Mouse (Mus musculus): ENCODE results near the gene Naif1. TPM values are rescaled to one million over a fixed set of nuclear protein-coding genes. Genes with fewer than 3 reads are reported as not detected.

Gene Naif1
- polyA plus RNA-seq, 1 experiment from 2014 or later, result 7.0 TPM

DNA sequence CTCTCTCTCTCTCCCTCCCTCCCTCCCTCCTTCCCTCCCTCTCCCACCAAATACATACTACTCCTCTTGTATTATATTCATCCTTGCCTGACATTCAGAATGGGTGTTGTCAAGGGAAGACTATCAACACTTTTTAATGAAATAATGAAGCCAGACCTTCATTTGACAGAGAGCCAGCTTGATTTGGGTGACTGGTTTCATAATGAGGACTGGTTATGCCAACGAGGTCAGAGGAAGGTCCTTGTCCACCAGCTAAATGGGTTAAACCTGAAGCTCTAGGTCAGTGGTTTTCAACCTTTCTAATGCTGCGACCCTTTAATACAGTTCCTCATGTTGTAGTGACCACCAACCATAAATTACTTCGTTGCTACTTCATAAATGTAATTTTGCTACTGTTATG is 11.5 kb upstream of the Naif1 start:
- ATAC-seq, result no peak
- H3K4me1 ChIP-seq (replicated peaks; ENCODE audit: control insufficient read depth, insufficient read depth, low read length), result peaks cover 12% of the 10 kb centered on the region

DNA sequence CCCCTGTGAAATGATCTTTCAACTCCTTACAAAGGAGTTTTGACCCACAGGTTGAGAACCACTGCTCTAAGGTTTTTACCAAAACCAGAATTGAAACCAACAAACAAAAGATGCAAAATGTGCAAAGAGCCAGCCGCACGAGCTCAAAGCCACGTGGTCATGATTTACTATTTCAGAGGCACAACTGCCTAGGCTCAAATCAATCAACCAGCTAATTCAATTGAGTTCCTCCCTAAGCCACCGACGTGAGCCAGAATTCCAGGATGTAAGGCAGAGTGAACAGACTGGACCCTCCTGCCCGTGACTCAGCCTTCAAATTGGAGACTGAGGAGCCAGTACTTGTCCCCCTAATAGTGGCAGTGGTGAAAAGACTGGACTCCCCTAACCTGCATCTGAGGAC is 11.1 kb upstream of the Naif1 start:
- Histone ChIP-seq H3K4me2 (ENCODE audit: low read length) (no peak overlapping the region), H3K27ac (ENCODE audit: low read length) (no peak overlapping the region), H3K4me1 (replicated peaks; ENCODE audit: control insufficient read depth, insufficient read depth, low read length) (peaks cover 12% of the 10 kb centered on the region), H3K36me3 (ENCODE audit: control insufficient read depth, insufficient read depth) (no peaks in the 10 kb centered on the region), H3K9me3 (ENCODE audit: control insufficient read depth, low read length) (no peaks in the 10 kb centered on the region), H3K27me3 (replicated peaks; ENCODE audit: control insufficient read depth, insufficient read depth, low read length) (no peaks in the 10 kb centered on the region), H3K4me3 (replicated peaks; ENCODE audit: low read length) (no peak overlapping the region), H3K9ac (replicated peaks; ENCODE audit: low read depth, low read length) (no peak overlapping the region)
- 8% methylated on average over 6 of the region's 6 CpGs for WGBS
- ATAC-seq, result no peak

More for the DNA sequence above, 11.5 kb upstream of the Naif1 start:
- H3K36me3 ChIP-seq (ENCODE audit: control insufficient read depth, insufficient read depth), result no peaks in the 10 kb centered on the region
- H3K4me2 ChIP-seq (ENCODE audit: low read length), result no peak overlapping the region
- H3K9me3 ChIP-seq (ENCODE audit: control insufficient read depth, low read length), result no peaks in the 10 kb centered on the region
- H3K27me3 ChIP-seq (replicated peaks; ENCODE audit: control insufficient read depth, insufficient read depth, low read length), result no peaks in the 10 kb centered on the region
- no peak overlapping the region; the same call in 1 of the 2 replicates for H3K27ac ChIP-seq (ENCODE audit: low read length)
- H3K4me3 ChIP-seq (replicated peaks; ENCODE audit: low read length), result no peak overlapping the region
- no peak overlapping the region for H3K9ac ChIP-seq (replicated peaks; ENCODE audit: low read depth, low read length)
- 74% methylated on average over 3 of the region's 3 CpGs for WGBS

DNA sequence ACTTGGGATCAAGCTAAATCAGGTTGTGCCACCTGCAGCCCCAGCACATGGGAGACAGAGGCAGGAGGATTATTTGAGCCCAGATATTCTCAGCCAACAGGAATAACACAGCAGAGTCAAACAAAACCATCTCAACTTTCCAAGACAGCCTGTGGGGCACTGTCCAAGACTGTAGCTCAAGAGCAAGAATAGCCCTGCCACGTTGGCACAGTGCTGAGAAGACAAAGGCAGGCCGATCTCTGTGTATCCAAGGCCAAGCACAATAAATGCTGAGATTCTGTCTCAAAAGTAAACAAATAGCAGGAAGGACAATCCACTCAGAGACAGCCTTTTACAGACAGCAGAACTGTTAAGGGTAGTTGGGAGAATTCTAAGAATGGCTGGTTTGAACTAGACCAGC is 10.1 kb upstream of the Naif1 start:
- no peak for ATAC-seq
- WGBS, result 9% methylated on average over 2 of the region's 2 CpGs
- H3K4me2 ChIP-seq (ENCODE audit: low read length), result no peak overlapping the region
- no peaks in the 10 kb centered on the region for H3K36me3 ChIP-seq (ENCODE audit: control insufficient read depth, insufficient read depth)
- H3K27ac ChIP-seq (ENCODE audit: low read length), result peak overlapping the region; percentile 43; the same call in 1 of the 2 replicates
- H3K4me1 ChIP-seq (replicated peaks; ENCODE audit: control insufficient read depth, insufficient read depth, low read length), result peaks cover 12% of the 10 kb centered on the region
- H3K9me3 ChIP-seq (ENCODE audit: control insufficient read depth, low read length), result no peaks in the 10 kb centered on the region
- H3K4me3 ChIP-seq (replicated peaks; ENCODE audit: low read length), result no peak overlapping the region
- no peaks in the 10 kb centered on the region for H3K27me3 ChIP-seq (replicated peaks; ENCODE audit: control insufficient read depth, insufficient read depth, low read length)
- no peak overlapping the region for H3K9ac ChIP-seq (replicated peaks; ENCODE audit: low read depth, low read length)

DNA sequence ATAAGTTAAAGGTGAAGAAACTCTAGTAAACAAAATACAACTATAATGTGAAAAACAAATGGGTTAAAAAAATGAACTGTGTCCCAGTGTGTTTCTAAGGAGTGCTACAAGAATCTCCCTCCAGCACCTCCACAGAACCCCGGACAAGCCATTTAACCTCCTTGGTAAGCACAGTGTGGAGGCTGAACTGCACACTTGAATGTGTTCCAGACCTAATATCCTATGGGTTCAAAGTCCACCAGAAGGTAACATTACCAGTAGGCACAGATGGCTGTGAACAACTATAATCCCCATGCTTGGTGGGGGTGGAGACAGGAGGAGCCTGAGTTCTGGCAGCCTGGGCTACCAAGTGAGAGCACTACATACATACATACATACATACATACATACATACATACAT is 9.6 kb upstream of the Naif1 start:
- no peak for ATAC-seq
- H3K4me2 ChIP-seq (ENCODE audit: low read length), result no peak overlapping the region
- no peak overlapping the region for H3K9ac ChIP-seq (replicated peaks; ENCODE audit: low read depth, low read length)
- no peak overlapping the region for H3K4me3 ChIP-seq (replicated peaks; ENCODE audit: low read length)
- no peak overlapping the region for H3K27ac ChIP-seq (ENCODE audit: low read length)
- H3K27me3 ChIP-seq (replicated peaks; ENCODE audit: control insufficient read depth, insufficient read depth, low read length), result no peaks in the 10 kb centered on the region
- no peaks in the 10 kb centered on the region for H3K36me3 ChIP-seq (ENCODE audit: control insufficient read depth, insufficient read depth)
- H3K9me3 ChIP-seq (ENCODE audit: control insufficient read depth, low read length), result no peaks in the 10 kb centered on the region
- H3K4me1 ChIP-seq (replicated peaks; ENCODE audit: control insufficient read depth, insufficient read depth, low read length), result peaks cover 12% of the 10 kb centered on the region
- WGBS, result 67% methylated on average over 1 of the region's 1 CpGs

DNA sequence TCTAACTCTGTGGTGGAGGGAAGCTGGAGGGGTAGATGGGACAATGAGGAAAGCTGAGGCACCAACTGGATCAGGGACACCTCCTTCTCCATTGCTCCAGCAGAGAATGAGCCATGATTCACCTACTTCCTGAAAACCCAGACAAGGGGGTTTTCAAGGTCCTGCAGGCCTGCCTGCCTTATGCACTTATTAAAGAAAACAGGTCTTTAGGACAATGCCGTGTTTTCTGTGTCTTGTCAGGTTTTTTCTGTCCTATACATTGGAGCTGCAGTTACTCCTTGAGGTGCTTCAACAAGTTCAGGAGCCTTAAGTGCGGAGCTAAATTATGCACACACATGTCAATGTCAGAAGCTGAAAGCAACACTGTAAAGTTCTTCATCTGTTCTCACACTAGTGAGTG is 8.7 kb upstream of the Naif1 start:
- WGBS, result 89% methylated on average over 2 of the region's 2 CpGs
- Histone ChIP-seq H3K27ac (ENCODE audit: low read length) (no peak overlapping the region), H3K36me3 (ENCODE audit: control insufficient read depth, insufficient read depth) (no peaks in the 10 kb centered on the region), H3K4me3 (replicated peaks; ENCODE audit: low read length) (no peak overlapping the region), H3K27me3 (replicated peaks; ENCODE audit: control insufficient read depth, insufficient read depth, low read length) (no peaks in the 10 kb centered on the region), H3K9me3 (ENCODE audit: control insufficient read depth, low read length) (no peaks in the 10 kb centered on the region), H3K4me2 (ENCODE audit: low read length) (no peak overlapping the region), H3K9ac (replicated peaks; ENCODE audit: low read depth, low read length) (no peak overlapping the region), H3K4me1 (replicated peaks; ENCODE audit: control insufficient read depth, insufficient read depth, low read length) (peaks cover 12% of the 10 kb centered on the region)
- no peak for ATAC-seq

DNA sequence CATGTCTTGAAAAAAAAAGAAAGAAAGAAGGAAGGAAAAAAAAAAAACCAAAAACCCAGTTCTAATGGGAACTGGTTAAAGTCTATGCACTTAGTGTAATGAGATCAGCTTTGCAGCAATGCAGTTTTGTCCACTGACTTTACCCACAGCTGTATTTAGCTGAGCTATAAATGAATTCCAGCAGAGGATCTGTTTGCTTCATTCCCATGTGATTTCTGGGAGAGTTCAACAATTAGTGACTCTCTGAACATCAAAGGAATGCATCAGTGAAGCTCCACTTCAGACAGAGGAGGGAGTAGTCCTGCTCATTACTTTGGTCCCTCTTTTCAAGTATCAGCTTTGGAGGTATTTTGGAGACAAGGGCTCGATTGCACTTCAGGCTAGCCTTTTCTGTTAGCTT is 4.7 kb upstream of the Naif1 start:
- 75% methylated on average over 1 of the region's 1 CpGs for WGBS
- ATAC-seq, result no peak
- Histone ChIP-seq H3K9ac (replicated peaks; ENCODE audit: low read depth, low read length) (no peak overlapping the region), H3K9me3 (ENCODE audit: control insufficient read depth, low read length) (no peaks in the 10 kb centered on the region), H3K4me2 (ENCODE audit: low read length) (no peak overlapping the region), H3K4me1 (replicated peaks; ENCODE audit: control insufficient read depth, insufficient read depth, low read length) (peaks cover 18% of the 10 kb centered on the region), H3K27me3 (replicated peaks; ENCODE audit: control insufficient read depth, insufficient read depth, low read length) (no peaks in the 10 kb centered on the region), H3K4me3 (replicated peaks; ENCODE audit: low read length) (no peak overlapping the region), H3K27ac (ENCODE audit: low read length) (no peak overlapping the region), H3K36me3 (ENCODE audit: control insufficient read depth, insufficient read depth) (no peaks in the 10 kb centered on the region)

DNA sequence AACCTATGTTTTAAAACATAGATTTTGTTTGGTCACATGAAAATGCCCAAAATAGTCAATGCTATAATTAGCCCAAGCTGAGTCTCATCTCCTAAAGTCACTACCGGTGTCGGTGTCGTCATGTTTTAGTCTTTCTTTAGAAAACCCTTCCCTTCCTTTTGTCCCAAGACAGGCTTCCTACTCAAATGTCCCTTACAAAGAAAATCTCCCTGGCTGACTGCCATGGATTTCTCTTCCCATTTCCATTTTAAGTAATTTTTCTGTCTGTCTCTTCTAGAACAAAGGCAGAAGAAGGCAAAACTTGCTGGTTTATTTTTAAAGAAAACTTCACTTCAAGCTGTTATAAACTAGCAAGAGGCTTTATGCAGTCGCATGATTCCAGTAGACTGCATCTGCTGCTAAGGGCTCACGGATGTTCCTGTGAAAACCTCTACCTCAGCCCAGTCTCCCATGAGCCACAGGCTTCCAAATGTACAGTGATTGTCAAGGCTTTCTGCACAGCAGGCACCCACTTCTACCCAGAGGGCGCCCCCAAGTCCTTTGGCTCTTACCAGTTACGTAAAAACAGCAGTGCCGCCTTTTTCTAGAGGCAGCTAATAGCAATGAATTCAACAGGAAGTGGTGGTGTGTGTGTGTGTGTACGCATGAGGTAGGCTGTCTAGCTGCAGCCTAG is 2.9 kb upstream of the Naif1 start:
- no peaks in the 10 kb centered on the region for H3K36me3 ChIP-seq (ENCODE audit: control insufficient read depth, insufficient read depth)
- H3K4me1 ChIP-seq (replicated peaks; ENCODE audit: control insufficient read depth, insufficient read depth, low read length), result peaks cover 24% of the 10 kb centered on the region
- peak overlapping the region; percentile 3 for H3K27ac ChIP-seq (ENCODE audit: low read length)
- peak overlapping the region; percentile 2; the same call in 1 of the 2 replicates for H3K4me2 ChIP-seq (ENCODE audit: low read length)
- WGBS, result 44% methylated on average over 9 of the region's 9 CpGs
- no peak for ATAC-seq
- no peak overlapping the region for H3K9ac ChIP-seq (replicated peaks; ENCODE audit: low read depth, low read length)
- H3K4me3 ChIP-seq (replicated peaks; ENCODE audit: low read length), result no peak overlapping the region
- H3K27me3 ChIP-seq (replicated peaks; ENCODE audit: control insufficient read depth, insufficient read depth, low read length), result no peaks in the 10 kb centered on the region
- H3K9me3 ChIP-seq (ENCODE audit: control insufficient read depth, low read length), result no peaks in the 10 kb centered on the region

DNA sequence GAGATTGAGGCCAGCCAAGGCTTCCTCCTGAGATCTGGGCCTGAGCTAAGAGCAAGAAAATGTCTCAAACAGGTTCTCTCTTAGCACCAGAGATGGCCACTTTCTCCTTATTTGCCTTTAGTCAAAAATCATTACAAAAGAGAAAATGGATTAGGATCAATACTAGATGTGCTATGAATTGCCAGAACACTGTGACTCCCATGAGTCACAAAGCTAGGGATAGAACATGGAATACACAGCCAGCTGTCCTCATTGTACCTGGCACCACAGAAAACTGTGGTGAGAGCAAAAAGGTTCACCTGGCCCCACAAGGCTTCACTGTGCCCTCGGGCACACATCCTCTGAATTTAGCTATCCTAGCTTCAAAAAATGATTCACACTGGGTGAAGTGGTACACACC is 1.8 kb upstream of the Naif1 start:
- H3K27ac ChIP-seq (ENCODE audit: low read length), result no peak overlapping the region
- peaks cover 34% of the 10 kb centered on the region for H3K4me1 ChIP-seq (replicated peaks; ENCODE audit: control insufficient read depth, insufficient read depth, low read length)
- WGBS, result 93% methylated on average over 1 of the region's 1 CpGs
- no peak overlapping the region for H3K4me2 ChIP-seq (ENCODE audit: low read length)
- no peak overlapping the region for H3K9ac ChIP-seq (replicated peaks; ENCODE audit: low read depth, low read length)
- no peaks in the 10 kb centered on the region for H3K36me3 ChIP-seq (ENCODE audit: control insufficient read depth, insufficient read depth)
- H3K4me3 ChIP-seq (replicated peaks; ENCODE audit: low read length), result no peak overlapping the region
- H3K9me3 ChIP-seq (ENCODE audit: control insufficient read depth, low read length), result no peaks in the 10 kb centered on the region
- no peaks in the 10 kb centered on the region for H3K27me3 ChIP-seq (replicated peaks; ENCODE audit: control insufficient read depth, insufficient read depth, low read length)
- ATAC-seq, result no peak

DNA sequence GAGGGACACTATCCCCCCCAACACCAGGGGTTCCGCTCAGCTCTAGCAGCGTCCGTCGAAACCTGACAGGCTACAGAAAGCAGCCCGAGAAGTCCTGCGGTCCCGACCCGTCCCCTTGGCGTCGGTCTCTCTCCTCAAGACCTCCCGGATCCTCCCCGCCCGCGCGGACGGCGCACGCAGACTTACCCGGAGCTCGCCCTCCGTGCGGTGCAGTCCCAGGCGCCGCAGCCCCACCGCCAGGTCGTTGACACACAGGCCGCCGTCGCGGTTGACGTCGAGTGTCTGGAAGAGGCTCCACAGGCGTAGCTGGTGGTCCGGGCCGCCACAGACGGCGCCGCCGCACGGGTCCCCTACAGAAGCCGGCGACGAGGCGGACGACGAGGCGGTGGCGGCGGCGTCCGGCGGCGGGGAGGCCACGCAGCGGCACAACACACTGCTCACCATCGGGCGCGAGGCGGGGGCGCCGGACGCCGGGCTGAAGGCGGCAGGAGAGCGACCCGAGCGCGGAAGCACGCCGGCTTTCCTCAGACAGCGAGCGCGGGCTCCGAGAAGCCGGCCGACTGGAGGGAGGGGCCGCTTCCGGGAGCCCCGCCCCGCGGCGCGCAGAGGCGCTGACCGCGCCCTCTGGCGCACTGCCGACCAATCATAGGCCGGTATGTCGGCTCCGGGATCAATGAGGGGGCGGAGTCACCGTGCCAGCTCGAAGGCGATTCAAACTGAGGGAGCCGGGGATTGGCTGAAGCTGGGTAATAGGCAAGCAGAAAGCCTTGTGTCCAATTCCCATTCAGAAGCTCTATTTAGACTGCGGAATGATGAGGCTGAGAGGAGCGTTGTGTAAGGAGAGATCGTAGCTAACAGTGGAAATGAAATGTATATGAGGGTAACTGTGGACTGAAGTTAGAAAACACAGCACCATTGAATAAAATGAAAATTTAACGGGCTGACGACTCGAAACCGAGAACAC is 906 bp downstream of the Naif1 start, which contains the start of gene Slc25a25:
Gene Slc25a25 (minus strand): TSS at position 565 of the 964 bp plus-strand sequence.
- H3K4me1 ChIP-seq (replicated peaks; ENCODE audit: control insufficient read depth, insufficient read depth, low read length), result peaks cover 34% of the 10 kb centered on the region

More for the DNA sequence above, 906 bp downstream of the Naif1 start, which contains the start of gene Slc25a25:
- peak within 1 kb of the TSS; percentile 78 for H3K4me3 ChIP-seq (replicated peaks; ENCODE audit: low read length)
- peak within 1 kb of the TSS; percentile 99 for H3K27ac ChIP-seq (ENCODE audit: low read length)
- H3K9ac ChIP-seq (replicated peaks; ENCODE audit: low read depth, low read length), result peak within 1 kb of the TSS; percentile 75
- peak within 1 kb of the TSS; percentile 77 for H3K4me2 ChIP-seq (ENCODE audit: low read length)
- H3K36me3 ChIP-seq (ENCODE audit: control insufficient read depth, insufficient read depth), result no peaks in the 10 kb centered on the region
- no peaks in the 10 kb centered on the region for H3K9me3 ChIP-seq (ENCODE audit: control insufficient read depth, low read length)
- ATAC-seq, result peak; percentile 88
- WGBS, result under 1% methylated on average over 103 of the region's 103 CpGs
- H3K27me3 ChIP-seq (replicated peaks; ENCODE audit: control insufficient read depth, insufficient read depth, low read length), result no peaks in the 10 kb centered on the region
